Mouse (Mus musculus) limb, embryonic 15.5 days (tissue): Measurements from ENCODE around the gene Trim54. TPM values are rescaled to one million over a fixed set of nuclear protein-coding genes. Genes with fewer than 3 reads are reported as not detected.

Source experiments
- ATAC-seq: fragments of 200-750 bp; cut with Nextera tagmentation; 2 replicates; pipeline ENCODE4 v1.8.0; 2017; ENCODE audit warnings: low read depth, moderate TSS enrichment; ENCODE audit not compliant: insufficient number of reproducible peaks, low FRiP score, low TSS enrichment
- H3K27ac ChIP-seq: fragments of 300-500 bp; sonication (generic); 2 replicates; pipeline ENCODE4 v1.5.1; 2015; ENCODE audit warnings: moderate library complexity, mild to moderate bottlenecking, inconsistent platforms
- H3K27me3 ChIP-seq: fragments of 300-500 bp; sonication (generic); 2 replicates; pipeline ENCODE4 v1.6.1; 2015; ENCODE audit warnings: inconsistent platforms
- H3K36me3 ChIP-seq: fragments of 300-500 bp; sonication (generic); 2 replicates; pipeline ENCODE4 v1.6.1; 2015; ENCODE audit warnings: inconsistent platforms
- H3K4me1 ChIP-seq: fragments of 300-500 bp; sonication (generic); 2 replicates; pipeline ENCODE4 v1.6.1; 2015; ENCODE audit warnings: inconsistent platforms
- H3K4me2 ChIP-seq: fragments of 300-500 bp; sonication (generic); 2 replicates; pipeline ENCODE4 v1.6.1; 2015; ENCODE audit warnings: mild to moderate bottlenecking, inconsistent platforms
- H3K4me3 ChIP-seq: fragments of 300-500 bp; sonication (generic); 2 replicates; pipeline ENCODE4 v1.5.1; 2015; ENCODE audit warnings: mild to moderate bottlenecking, inconsistent platforms
- H3K9ac ChIP-seq: fragments of 300-500 bp; sonication (generic); 2 replicates; pipeline ENCODE4 v1.6.1; 2015; ENCODE audit warnings: inconsistent platforms
- H3K9me3 ChIP-seq: fragments of 300-500 bp; sonication (generic); 2 replicates; pipeline ENCODE4 v1.6.1; 2016; ENCODE audit warnings: inconsistent platforms
- WGBS: fragments of 180-500 bp; shearing (Covaris S2); methylation state at CpG from one replicate; pipeline ENCODE4 v1.1.7; 2015; 5-methylcytosine and 5-hydroxymethylcytosine counted together
- polyA plus RNA-seq: library from polyadenylated mRNA; unstranded; fragments of >200 nt; fragmentation: Nextera tagmentation; extraction: Ambion mirVana; gene quantifications from 2 replicates; pipeline ENCODE4 v1.2.1, GENCODE M21; 2015

The Trim54 gene
- polyA plus RNA-seq, 1 experiment from 2014 or later: 7.6 TPM

DNA sequence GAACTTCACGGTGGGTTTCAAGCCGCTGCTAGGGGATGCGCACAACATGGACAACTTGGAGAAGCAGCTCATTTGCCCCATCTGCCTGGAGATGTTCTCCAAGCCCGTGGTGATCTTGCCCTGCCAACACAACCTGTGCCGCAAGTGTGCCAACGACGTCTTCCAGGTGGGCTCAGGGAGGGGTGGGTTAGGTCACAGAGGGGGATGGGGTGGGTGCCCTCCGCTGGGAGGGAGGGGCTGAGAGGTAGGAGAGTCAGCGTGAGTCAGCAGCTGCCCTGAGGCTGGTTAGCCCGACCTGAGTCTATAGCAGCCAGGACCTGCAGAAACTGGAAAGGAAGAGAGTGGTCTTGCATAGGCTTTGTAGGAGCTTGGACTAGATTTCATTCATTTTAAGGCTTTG is 400 bp downstream of the Trim54 start:
- WGBS: 16% methylated on average over 10 of the region's 10 CpGs
- Histone ChIP-seq H3K9ac (no peak overlapping the region), H3K9me3 (no peaks in the 10 kb centered on the region), H3K27me3 (peaks cover 8% of the 10 kb centered on the region), H3K4me2 (no peak overlapping the region), H3K4me3 (no peak overlapping the region), H3K4me1 (no peaks in the 10 kb centered on the region), H3K36me3 (no peaks in the 10 kb centered on the region), H3K27ac (no peak overlapping the region)
- no peak for ATAC-seq

DNA sequence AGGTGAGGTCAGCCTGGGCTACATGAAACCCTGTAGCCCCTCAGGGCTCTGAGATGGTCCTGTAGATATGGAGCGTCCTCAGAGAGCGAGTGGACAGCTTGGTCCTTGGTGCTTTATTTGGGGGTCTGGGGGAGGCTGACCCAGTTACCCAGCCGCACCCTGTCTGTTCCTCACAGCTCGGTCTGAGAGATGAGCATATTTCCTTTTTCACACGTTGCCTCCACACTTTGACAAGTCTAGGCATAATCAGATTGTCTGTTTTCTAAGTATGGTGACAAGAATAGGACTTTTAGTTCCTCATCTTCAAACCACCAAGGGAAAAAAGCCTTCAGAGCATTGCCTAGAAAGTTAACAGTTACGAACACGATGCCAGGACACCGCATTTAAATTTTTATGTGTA is 4.6 kb downstream of the Trim54 start:
- no peaks in the 10 kb centered on the region for H3K9me3 ChIP-seq
- no peak overlapping the region for H3K4me2 ChIP-seq
- no peaks in the 10 kb centered on the region for H3K4me1 ChIP-seq
- H3K36me3 ChIP-seq: no peaks in the 10 kb centered on the region
- WGBS: 73% methylated on average over 8 of the region's 8 CpGs
- H3K4me3 ChIP-seq: no peak overlapping the region
- no peak overlapping the region for H3K27ac ChIP-seq
- H3K27me3 ChIP-seq: peaks cover 8% of the 10 kb centered on the region
- ATAC-seq: no peak
- H3K9ac ChIP-seq: no peak overlapping the region

DNA sequence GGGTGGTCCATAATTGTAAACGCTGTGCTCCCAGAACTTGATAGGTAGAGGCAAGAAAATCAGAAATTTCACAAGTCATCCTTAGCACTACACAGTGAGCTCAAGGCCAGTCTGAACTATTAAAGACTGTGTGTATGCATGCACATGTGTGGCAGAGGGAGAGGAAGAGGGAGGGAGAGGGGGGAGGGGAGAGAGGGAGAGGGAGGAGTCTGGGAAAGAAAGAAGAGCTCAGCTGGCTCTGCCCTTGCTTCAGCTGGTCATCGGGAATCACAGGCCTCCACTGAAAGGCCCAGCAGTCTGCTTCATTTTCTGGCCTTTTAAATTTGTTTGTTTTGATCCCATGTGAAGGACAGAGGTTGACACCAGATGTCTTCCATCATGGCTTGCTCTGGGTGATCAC is 7.0 kb downstream of the Trim54 start:
- H3K4me2 ChIP-seq: no peak overlapping the region
- H3K4me1 ChIP-seq: no peaks in the 10 kb centered on the region
- no peaks in the 10 kb centered on the region for H3K27me3 ChIP-seq
- no peak overlapping the region for H3K4me3 ChIP-seq
- H3K27ac ChIP-seq: no peak overlapping the region
- ATAC-seq: no peak
- no peaks in the 10 kb centered on the region for H3K36me3 ChIP-seq
- H3K9ac ChIP-seq: no peak overlapping the region
- no peaks in the 10 kb centered on the region for H3K9me3 ChIP-seq
- WGBS: 39% methylated on average over 2 of the region's 2 CpGs

DNA sequence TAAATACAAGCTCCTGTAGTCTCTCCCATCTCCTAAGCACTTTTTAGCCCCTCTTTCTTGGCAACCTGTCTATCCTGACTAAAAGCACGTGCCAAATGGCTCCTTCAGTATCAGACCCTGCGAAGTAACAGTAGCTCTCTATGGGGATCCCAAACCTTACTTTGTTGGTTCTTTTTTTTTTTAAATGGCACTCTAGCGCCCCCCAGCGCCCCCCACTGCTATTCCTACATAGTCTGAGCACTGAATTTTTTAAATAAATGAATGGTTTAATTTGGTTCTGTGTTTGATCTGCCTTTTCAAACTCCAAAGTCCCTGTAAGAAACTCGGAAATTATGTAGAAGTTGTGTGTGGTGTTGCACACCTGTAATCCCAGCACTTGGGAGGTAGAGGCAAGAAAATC is 9.5 kb downstream of the Trim54 start:
- no peaks in the 10 kb centered on the region; the same call in 1 of the 2 replicates for H3K27me3 ChIP-seq
- no peaks in the 10 kb centered on the region for H3K4me1 ChIP-seq
- 40% methylated on average over 5 of the region's 5 CpGs for WGBS
- H3K27ac ChIP-seq: no peak overlapping the region
- ATAC-seq: no peak
- no peaks in the 10 kb centered on the region for H3K36me3 ChIP-seq
- no peak overlapping the region for H3K4me2 ChIP-seq
- H3K9me3 ChIP-seq: no peaks in the 10 kb centered on the region
- H3K9ac ChIP-seq: no peak overlapping the region
- H3K4me3 ChIP-seq: no peak overlapping the region

DNA sequence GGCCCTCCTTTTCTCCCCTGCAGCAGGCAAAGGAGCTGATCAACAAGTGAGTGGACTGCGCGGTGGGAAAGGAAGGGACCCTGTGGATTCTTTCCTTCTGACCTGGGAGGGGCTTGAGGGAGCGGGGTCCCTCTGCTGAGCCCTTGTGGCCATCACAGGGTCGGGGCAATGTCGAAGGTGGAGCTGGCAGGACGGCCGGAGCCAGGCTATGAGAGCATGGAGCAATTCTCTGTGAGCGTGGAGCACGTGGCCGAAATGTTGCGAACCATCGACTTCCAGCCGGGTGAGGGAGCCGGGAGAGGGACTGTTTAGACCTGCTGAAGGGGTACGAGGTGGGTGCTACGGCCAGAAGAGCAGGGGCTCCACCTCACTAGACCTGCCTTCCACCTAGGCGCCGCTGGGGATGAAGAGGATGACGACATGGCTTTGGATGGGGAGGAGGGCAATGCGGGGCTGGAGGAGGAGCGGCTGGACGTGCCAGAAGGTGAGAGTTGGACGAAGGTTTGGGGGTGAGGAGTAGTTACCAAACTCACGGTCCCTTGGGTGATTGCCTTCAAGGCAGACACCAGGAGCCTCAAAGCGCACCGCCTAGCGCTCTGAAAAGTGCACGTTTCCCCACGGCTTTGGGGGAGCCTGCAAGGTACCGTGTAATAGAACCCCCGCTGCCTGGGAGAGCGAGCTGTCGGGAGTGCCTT is 20.4 kb downstream of the Trim54 start:
- Histone ChIP-seq H3K4me2 (no peak overlapping the region), H3K9me3 (no peaks in the 10 kb centered on the region), H3K4me3 (0 out of 2 replicates have a peak overlapping the region, but pooled peaks have one; percentile 7), H3K4me1 (peaks cover 24% of the 10 kb centered on the region), H3K27ac (no peak overlapping the region), H3K9ac (no peak overlapping the region), H3K36me3 (peaks cover 8% of the 10 kb centered on the region; the same call in 1 of the 2 replicates), H3K27me3 (peaks cover 69% of the 10 kb centered on the region)
- WGBS: under 1% methylated on average over 33 of the region's 33 CpGs
- no peak for ATAC-seq

GRCm38 (mm10) chr5:31137658-31138057 is 21.1 kb downstream of the Trim54 start:
- Histone ChIP-seq H3K4me3 (peak overlapping the region; percentile 22; the same call in 1 of the 2 replicates), H3K9ac (no peak overlapping the region), H3K27me3 (peaks cover 69% of the 10 kb centered on the region), H3K4me2 (no peak overlapping the region; the same call in 1 of the 2 replicates), H3K36me3 (peaks cover 8% of the 10 kb centered on the region; the same call in 1 of the 2 replicates), H3K9me3 (no peaks in the 10 kb centered on the region), H3K27ac (no peak overlapping the region), H3K4me1 (peaks cover 24% of the 10 kb centered on the region)
- ATAC-seq: no peak
- WGBS: under 1% methylated on average over 13 of the region's 13 CpGs

DNA sequence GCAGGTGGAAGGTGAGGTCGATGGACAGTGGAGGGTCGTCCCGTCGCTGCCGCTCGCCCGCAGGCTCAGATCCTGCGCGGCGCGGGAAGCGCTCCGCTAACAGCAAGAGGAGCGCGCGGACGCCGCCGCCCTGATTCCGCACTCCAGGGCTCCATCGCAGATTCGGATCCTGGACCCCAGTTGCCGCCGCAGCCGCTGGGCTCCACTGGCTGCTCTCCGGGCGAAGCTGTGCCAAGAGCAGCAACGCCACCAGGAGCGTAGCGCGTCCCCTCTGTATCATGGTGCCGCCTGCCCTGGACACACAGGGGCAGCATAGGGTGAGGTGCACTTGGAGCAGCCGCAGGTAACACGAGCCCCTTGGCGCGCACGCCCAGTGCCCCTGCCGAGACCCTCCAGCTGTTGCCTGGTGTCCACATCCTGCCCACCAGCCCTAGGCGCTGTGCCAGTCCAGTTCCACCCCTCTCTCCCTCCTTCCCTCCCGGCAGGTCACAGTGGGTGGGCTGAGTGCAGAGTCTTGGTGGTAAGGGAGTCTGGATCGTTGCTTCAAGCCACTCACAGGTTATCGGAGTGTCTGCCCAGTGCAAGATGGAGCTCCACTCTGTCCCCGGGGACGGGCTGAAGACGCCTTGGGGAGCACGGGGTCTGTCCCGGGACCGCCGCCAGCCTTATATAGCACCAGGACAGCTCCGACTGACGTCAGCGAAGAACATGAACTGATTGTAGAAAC is 21.9 kb downstream of the Trim54 start, which contains the start of gene Ucn:
Gene Ucn (minus strand): TSS at position 589 of the 727 bp plus-strand sequence.
- Histone ChIP-seq H3K4me2 (peak within 1 kb of the TSS; percentile 33), H3K4me3 (peak within 1 kb of the TSS; percentile 22), H3K9me3 (no peaks in the 10 kb centered on the region), H3K27me3 (peaks cover 67% of the 10 kb centered on the region), H3K9ac (no peak within 1 kb of the TSS), H3K27ac (no peak within 1 kb of the TSS), H3K4me1 (peaks cover 24% of the 10 kb centered on the region), H3K36me3 (peaks cover 11% of the 10 kb centered on the region)
- 2% methylated on average over 52 of the region's 52 CpGs for WGBS
- ATAC-seq: no peak

GRCm38 (mm10) chr5:31138968-31139425 is 22.5 kb downstream of the Trim54 start:
- 12% methylated on average over 9 of the region's 9 CpGs for WGBS
- Histone ChIP-seq H3K9ac (no peak overlapping the region), H3K27me3 (peaks cover 61% of the 10 kb centered on the region), H3K27ac (no peak overlapping the region), H3K36me3 (peaks cover 14% of the 10 kb centered on the region), H3K9me3 (no peaks in the 10 kb centered on the region), H3K4me2 (0 out of 2 replicates have a peak overlapping the region, but pooled peaks have one; percentile 33), H3K4me3 (peak overlapping the region; percentile 22; the same call in 1 of the 2 replicates), H3K4me1 (peaks cover 24% of the 10 kb centered on the region)
- no peak for ATAC-seq

DNA sequence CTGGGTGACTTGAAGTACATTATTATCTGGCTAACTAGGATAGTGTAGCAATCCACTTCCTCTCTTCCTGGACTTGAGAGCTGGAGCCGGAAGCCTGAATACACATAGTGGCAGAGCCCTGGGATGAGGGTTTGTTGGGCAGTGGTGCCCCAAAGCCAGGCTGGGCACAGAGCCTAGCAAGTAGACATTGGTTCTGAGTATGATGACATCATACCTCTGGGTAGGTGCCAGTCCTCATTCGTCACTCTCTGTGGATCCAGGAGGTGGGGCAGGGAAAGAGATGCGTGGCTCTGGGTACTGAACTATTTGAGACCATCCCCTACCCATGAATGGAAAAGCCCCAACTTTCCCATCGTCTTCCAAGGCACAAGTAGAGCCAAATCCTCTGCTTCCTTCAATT is 33.3 kb downstream of the Trim54 start:
- H3K9me3 ChIP-seq: no peaks in the 10 kb centered on the region
- H3K27ac ChIP-seq: no peak overlapping the region
- 82% methylated on average over 4 of the region's 4 CpGs for WGBS
- no peak overlapping the region for H3K4me2 ChIP-seq
- no peak overlapping the region for H3K9ac ChIP-seq
- no peak for ATAC-seq
- H3K27me3 ChIP-seq: no peaks in the 10 kb centered on the region
- no peak overlapping the region for H3K4me3 ChIP-seq
- peaks cover 30% of the 10 kb centered on the region for H3K36me3 ChIP-seq
- peaks cover 9% of the 10 kb centered on the region for H3K4me1 ChIP-seq

- no peaks in the 10 kb centered on the region for H3K9me3 ChIP-seq
- no peak overlapping the region for H3K4me3 ChIP-seq
- peaks cover 18% of the 10 kb centered on the region for H3K36me3 ChIP-seq
- ATAC-seq: no peak
- H3K9ac ChIP-seq: no peak overlapping the region
- H3K4me1 ChIP-seq: peaks cover 12% of the 10 kb centered on the region
- H3K4me2 ChIP-seq: no peak overlapping the region
- WGBS: 85% methylated on average over 3 of the region's 3 CpGs
- no peak overlapping the region for H3K27ac ChIP-seq
- no peaks in the 10 kb centered on the region for H3K27me3 ChIP-seq
Observed at GRCm38 (mm10) chr5:31151746-31152145, 35.2 kb downstream of the Trim54 start.

GRCm38 (mm10) chr5:31153516-31154151 is 37.1 kb downstream of the Trim54 start:
- WGBS: 37% methylated on average over 6 of the region's 6 CpGs
- Histone ChIP-seq H3K27ac (peak overlapping the region; percentile 89), H3K4me3 (peak overlapping the region; percentile 71), H3K4me2 (peak overlapping the region; percentile 79), H3K9ac (peak overlapping the region; percentile 56), H3K27me3 (no peaks in the 10 kb centered on the region), H3K4me1 (peaks cover 12% of the 10 kb centered on the region), H3K9me3 (no peaks in the 10 kb centered on the region), H3K36me3 (peaks cover 28% of the 10 kb centered on the region)
- no peak for ATAC-seq
